Mouse (Mus musculus) leukemia stem cell, adult 10-12 weeks (primary cell): ENCODE measurements around the gene Casp1. TPM values are rescaled to one million over a fixed set of nuclear protein-coding genes. Genes with fewer than 3 reads are reported as not detected.

ENCODE experiments used
- polyA plus RNA-seq: library from polyadenylated mRNA; stranded (reverse); fragments of >175 nt; gene quantifications from 2 replicates; pipeline ENCODE4 v1.2.3, GENCODE M21; 2012; ENCODE audit warnings: low replicate concordance

The Casp1 gene
- 0.19 TPM in 1 of 2 replicates, not detected in the other for polyA plus RNA-seq

DNA sequence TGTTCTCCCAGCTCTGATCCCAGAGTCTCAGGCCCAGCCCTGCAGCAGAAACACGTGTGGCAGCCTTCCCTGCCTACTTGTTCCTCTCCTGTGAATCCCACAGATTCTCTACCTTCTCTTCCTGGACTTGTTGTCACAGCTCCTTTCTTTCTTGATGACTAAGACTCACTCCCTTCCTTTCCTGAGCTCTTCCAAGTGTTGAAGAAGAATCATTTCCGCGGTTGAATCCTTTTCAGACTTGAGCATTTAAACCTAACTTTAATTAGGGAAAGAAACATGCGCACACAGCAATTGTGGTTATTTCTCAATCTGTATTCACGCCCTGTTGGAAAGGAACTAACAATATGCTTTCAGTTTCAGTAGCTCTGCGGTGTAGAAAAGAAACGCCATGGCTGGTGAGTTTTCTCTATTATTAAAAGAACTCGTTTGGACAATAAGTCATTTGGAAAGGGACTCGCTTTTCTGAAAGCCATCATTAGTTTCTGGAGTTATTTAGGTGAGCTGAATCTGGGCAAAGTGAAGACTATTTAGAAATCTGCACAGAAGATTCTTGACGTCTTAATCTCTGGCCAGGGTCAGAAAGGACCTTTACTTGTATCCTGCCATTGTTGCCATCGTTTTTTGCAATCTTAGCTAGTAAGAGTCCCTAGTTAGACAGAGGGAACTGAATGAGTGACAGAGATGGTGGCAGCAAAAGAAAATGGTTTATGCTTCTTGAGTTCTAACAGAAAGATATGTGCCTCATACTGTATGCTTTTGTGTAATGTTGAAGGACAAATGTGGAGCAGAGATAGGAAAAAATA is at the start of gene Casp1:
Gene Casp1, plus strand, starts transcription at position 189 of the 803 bp plus-strand sequence.

DNA sequence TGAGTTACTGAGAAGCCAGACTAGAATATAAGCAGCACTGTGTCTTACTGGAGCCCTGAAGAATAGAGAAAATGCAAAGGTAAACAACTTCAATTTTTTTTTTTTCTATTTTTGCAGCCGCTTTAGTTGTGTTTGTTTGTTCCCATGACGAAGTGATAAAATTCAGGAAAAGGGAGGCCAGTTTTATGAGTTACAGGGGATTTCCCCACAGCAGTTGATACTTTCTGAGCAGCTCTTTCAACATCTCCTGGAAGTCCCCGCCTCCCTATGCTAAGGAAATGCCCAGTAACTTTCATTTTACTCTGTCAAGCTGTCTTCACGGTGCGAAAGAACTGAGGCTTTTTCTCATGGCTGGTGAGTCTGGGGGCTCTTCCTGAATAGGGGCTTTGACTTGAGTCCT is 10.2 kb downstream of the Casp1 start, which contains the start of gene Casp4:
Gene Casp4, plus strand, starts transcription at position 268 of the 400 bp plus-strand sequence.

DNA sequence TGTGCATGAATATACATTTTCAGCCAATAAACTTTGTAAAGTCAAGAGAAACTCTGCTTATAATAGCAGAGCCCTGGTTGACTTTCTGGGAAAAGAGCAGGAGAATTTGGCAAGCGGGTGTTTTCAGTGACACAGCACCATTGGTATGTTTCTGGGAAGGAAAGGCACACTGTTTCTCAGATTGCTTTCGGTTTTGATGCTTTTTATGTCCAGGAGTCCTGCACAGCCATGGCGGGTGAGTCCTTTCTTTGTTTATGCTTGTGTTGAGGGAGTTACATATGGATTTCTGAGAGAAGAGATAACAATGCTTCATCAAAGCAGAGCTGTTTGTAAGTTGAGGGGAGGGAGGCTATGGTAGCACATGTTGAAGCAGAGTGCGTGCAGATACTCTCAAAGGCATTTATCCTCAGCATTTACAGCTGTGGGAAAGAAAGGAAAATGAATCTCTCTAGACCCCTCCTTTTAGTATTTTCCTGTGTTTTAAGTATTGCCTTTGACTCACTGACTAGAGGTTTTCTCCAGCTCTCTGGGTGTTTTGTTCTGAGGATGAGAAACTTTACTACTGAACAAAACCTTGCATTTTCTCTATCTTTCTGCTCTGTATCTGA is 47.1 kb downstream of the Casp1 start, which contains the start of gene Casp12:
Gene Casp12, plus strand, starts transcription at position 140 of the 608 bp plus-strand sequence.

Other genes with a start within 250 kb of the Casp1 start
- gene Casp4, start 10.3 kb downstream of the Casp1 start, polyA plus RNA-seq = 0.13 and 0.21 TPM in 2 replicates
- gene Casp12, start 46.9 kb downstream of the Casp1 start, polyA plus RNA-seq = 0.17 TPM in 1 of 2 replicates, not detected in the other